Mouse (Mus musculus) lung, postnatal 14 days (tissue): ENCODE data around the gene Pex7.
A peak's percentile ranks its signal among the peaks of the same experiment; 100 is the strongest.

Source experiments
- DNase-seq: peaks from one replicate; pipeline ENCODE4 v3.0.0; 2021

The Pex7 gene

GRCm38 (mm10) chr10:19907246-19907804 lies at the start of gene Pex7:
Gene Pex7, minus strand, starts transcription at chr10:19907689.
- peak; percentile 95 for DNase-seq

- DNase-seq, result peak; percentile 61
These were observed 49.3 kb upstream of the Pex7 start for GRCm38 (mm10) chr10:19956745-19957144.

GRCm38 (mm10) chr10:19955817-19956216 lies 48.3 kb upstream of the Pex7 start:
- DNase-seq, result no peak

- DNase-seq, result no peak
These were observed 47.1 kb upstream of the Pex7 start for GRCm38 (mm10) chr10:19954572-19954971.

GRCm38 (mm10) chr10:19953032-19953761 lies 45.7 kb upstream of the Pex7 start:
- DNase-seq, result no peak

- DNase-seq, result no peak
These were observed 41.6 kb upstream of the Pex7 start for GRCm38 (mm10) chr10:19949106-19949505.

GRCm38 (mm10) chr10:19948381-19948780 lies 40.9 kb upstream of the Pex7 start:
- no peak for DNase-seq

- no peak for DNase-seq
These were observed 40.4 kb upstream of the Pex7 start for GRCm38 (mm10) chr10:19947901-19948300.

- DNase-seq, result no peak
These were observed 40.0 kb upstream of the Pex7 start for GRCm38 (mm10) chr10:19947441-19947840.

GRCm38 (mm10) chr10:19946644-19947043 lies 39.2 kb upstream of the Pex7 start:
- DNase-seq, result no peak

- no peak for DNase-seq
These were observed 38.2 kb upstream of the Pex7 start for GRCm38 (mm10) chr10:19945651-19946050.

GRCm38 (mm10) chr10:19942621-19943020 lies 35.1 kb upstream of the Pex7 start:
- no peak for DNase-seq

- DNase-seq, result no peak
These were observed 34.4 kb upstream of the Pex7 start for GRCm38 (mm10) chr10:19941914-19942313.

- DNase-seq, result no peak
These were observed 33.6 kb upstream of the Pex7 start for GRCm38 (mm10) chr10:19941063-19941462.

GRCm38 (mm10) chr10:19940626-19941025 lies 33.1 kb upstream of the Pex7 start:
- no peak for DNase-seq

- DNase-seq, result no peak
These were observed 32.6 kb upstream of the Pex7 start for GRCm38 (mm10) chr10:19940127-19940526.

- no peak for DNase-seq
These were observed 31.8 kb upstream of the Pex7 start for GRCm38 (mm10) chr10:19939282-19939705.

- no peak for DNase-seq
These were observed 31.2 kb upstream of the Pex7 start for GRCm38 (mm10) chr10:19938738-19939137.

GRCm38 (mm10) chr10:19936961-19937708 lies 29.6 kb upstream of the Pex7 start:
- DNase-seq, result no peak

GRCm38 (mm10) chr10:19935821-19936367 lies 28.4 kb upstream of the Pex7 start:
- no peak for DNase-seq

GRCm38 (mm10) chr10:19935295-19935623 lies 27.8 kb upstream of the Pex7 start:
- DNase-seq, result no peak

- peak; percentile 51 for DNase-seq
These were observed 27.1 kb upstream of the Pex7 start, which contains the start of gene Map3k5 for GRCm38 (mm10) chr10:19934384-19935294. Gene Map3k5, plus strand, starts transcription at chr10:19934472.
